Mouse (Mus musculus) liver (tissue): ENCODE results near the gene Dbt.
"Not testable (repeated sequence)": the region's sequence is repeated elsewhere in the genome, so short reads cannot be mapped to it uniquely, and the experiment has no call there.

ENCODE experiments used
- DNase-seq: peaks from one replicate; pipeline ENCODE4 v3.0.0-alpha.2; 2020; ENCODE audit warnings: mixed read lengths

The Dbt gene

GRCm38 (mm10) chr3:116542532-116542931, 29.7 kb downstream of the Dbt start:
- DNase-seq, result no peak

DNA sequence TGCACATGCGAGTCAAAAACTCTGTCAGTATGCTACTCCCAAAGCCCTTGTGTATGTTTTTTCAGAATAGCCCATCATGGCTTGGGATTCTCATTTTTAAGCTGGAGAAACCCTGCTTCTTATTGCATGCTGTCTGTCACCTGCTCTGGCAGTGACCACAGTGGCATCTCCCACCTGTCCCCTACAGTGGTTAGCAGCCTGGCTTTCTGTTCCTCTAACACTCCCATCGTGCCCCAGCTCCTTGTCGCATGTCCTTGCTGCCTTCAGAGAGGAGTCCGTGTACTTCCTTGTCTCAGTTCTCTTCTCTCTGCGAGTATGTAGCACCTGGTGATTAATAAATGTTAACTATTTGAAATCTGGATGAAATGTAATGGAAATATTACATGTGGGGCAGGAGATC, 34.6 kb downstream of the Dbt start:
- no peak for DNase-seq

GRCm38 (mm10) chr3:116551362-116551761, 38.5 kb downstream of the Dbt start:
- DNase-seq, result no peak

DNA sequence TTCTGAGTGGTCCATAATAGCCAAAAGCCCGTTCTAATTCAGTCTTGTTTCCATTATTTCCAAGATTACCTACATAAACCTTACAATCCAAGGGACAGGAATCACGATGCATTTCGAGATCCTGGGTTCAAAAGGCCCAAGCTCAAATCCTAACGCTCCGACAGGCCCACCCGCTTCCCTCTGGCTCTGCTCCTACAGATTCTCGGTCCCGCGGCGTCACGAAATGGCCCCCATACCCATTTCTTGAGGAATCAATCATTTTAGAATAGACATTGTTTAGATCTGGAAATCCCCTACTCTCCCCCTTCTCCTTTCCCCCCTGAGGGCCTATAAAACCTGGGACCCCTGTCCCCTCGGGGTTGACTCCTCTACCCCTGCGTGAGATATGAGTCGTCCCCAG, 48.4 kb downstream of the Dbt start:
- not testable (repeated sequence) for DNase-seq

- DNase-seq, result peak; percentile 77
Measured at GRCm38 (mm10) chr3:116562408-116563094, 49.7 kb downstream of the Dbt start, which contains the start of gene Lrrc39. TSS of gene Lrrc39 (plus strand) at chr3:116562973.

GRCm38 (mm10) chr3:116563095-116563492, 50.2 kb downstream of the Dbt start:
- DNase-seq, result peak; percentile 38

- DNase-seq, result no peak
Measured at GRCm38 (mm10) chr3:116570628-116571027, 57.8 kb downstream of the Dbt start.

DNA sequence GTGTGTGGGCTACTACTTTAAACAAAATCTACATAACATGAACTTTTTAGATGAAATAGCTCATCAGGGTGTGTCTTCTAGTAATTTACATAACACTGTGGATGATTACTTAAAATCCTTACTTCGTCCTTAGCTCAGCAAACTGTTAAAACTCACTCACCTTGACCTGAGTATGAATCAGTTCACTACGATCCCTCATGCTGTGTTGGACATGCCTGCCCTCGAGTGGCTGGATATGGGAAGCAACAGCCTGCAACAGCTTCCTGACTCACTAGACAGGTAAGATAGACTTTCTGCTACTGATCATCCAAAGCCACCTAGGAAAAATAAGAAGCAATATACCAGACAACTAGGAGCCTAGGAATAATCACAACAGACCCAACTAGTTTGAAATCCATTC, 64.4 kb downstream of the Dbt start:
- no peak for DNase-seq

DNA sequence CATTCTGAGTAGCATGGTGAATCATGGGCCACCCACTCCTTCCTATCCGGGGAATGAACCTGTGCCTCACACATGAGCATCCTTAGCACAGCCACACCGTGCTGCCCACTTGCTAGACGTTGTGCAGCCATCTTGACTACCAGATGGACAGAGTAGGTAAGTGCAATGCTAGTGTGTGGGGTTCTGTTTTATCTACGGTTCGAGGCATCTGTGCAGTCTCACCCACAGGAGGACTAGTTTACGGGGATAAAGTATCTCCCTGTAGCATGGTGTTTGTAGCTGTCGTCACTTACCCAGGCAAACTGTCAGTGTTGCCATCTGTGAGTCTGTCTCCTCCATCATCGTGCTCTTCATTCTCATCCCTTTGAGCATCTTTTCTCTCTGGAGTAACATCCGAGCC, 69.3 kb downstream of the Dbt start:
- no peak for DNase-seq

GRCm38 (mm10) chr3:116594076-116594727, 81.3 kb downstream of the Dbt start:
- no peak for DNase-seq

DNA sequence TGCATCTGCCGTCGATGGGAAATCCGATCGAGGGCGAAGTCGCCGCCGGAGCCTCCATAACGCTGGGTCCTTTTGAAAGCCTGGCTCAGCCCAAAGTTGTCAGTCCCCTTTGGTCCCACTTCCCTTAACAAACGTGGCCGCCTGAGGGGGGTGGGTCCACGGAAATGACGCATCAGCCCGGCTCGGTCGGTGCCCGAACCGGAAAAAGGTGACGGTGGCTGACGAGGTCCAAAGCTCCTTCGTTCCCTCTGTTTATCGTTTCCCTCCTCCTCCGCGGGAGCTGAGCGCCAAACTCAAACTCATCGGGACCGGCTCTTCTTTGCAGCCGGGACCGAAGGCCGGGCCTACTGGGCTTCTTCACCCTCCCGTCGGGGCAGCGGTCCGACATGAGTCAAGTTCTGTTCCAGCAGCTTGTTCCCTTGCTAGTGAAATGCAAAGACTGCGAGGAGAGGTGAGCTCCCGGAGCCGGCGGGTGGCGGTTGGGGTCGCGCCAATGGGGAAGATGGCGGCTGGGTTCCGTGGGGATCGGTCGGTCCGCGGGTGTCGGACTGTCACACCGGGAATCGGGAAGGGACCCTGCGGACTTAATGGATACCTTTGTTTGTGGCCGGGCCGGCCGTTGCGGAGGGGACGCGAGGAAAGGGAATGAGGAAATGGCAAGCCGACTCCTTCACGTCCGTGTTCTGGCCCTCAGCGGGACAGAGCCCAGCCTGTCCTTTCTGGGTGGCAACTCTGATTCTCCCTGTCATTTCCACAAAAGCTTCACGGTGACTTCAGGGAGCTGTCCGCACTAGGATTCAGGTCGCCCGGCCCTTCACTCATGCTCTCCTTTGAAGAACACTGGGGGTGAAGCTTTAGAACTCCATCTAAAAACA, 82.1 kb downstream of the Dbt start, which contains the start of gene Sass6:
TSS of gene Sass6 (plus strand) at position 255 of the 875 bp plus-strand sequence.
- DNase-seq, result peak; percentile 97

DNA sequence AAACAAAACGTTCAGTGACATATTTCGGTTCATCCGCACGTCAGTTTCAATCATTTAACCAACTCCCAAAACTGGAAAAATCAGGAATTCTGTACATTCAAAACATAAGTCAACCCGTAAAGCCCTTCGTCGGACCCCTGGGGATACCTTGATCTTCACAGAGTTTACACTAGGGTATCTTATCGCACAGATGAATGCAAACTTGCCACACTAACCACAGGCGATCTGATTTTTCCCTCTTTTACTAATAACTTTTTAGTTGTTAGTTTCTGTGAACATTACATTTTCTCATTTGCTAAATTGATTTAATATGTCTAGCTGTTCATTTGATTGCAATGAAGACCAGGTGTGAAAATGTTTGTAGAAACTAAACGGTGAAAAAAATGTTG, 82.7 kb downstream of the Dbt start:
- peak; percentile 11 for DNase-seq
